Mouse (Mus musculus): ENCODE measurements around the gene Chd8.
"Not testable (repeated sequence)": the region's sequence is repeated elsewhere in the genome, so short reads cannot be mapped to it uniquely, and the experiment has no call there.

Gene Chd8

GRCm38 (mm10) chr14:52257484-52258213 is at the start of gene Chd8:
Gene Chd8 (minus strand): TSS chr14:52257780.
- peak; percentile 98 for DNase-seq (ENCODE audit: low read depth, low spot score)
- Histone ChIP-seq H3K27me3 (ENCODE audit: control insufficient read depth, insufficient read depth, low read length, poor library complexity, severe bottlenecking) (no peaks in the 10 kb centered on the region), H3K36me3 (ENCODE audit: control insufficient read depth, insufficient read depth, low read length, poor library complexity, severe bottlenecking) (0 out of 2 replicates have a peak, but pooled peaks cover 2% of the 10 kb centered on the region)

DNA sequence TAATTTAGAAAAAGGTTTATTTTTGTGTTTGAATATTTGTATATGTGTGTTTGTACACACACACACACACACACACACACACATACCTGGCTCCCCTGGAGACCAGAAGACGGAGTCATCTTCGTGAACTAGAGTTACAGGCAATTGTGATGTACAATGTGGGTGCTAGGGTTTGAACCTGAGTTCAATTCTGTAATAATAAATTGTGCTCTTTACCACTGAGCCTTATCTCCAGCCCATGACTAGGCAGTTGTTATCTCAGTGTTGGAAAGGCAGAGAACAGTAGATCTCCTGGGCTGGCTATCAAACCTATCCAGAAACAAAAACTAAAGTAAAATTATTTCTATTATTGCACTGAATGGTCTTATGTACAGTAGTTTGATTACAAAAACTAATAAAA is 48.5 kb upstream of the Chd8 start:
- Histone ChIP-seq H3K27me3 (ENCODE audit: control insufficient read depth, insufficient read depth, low read length, poor library complexity, severe bottlenecking) (no peaks in the 10 kb centered on the region), H3K36me3 (ENCODE audit: control insufficient read depth, insufficient read depth, low read length, poor library complexity, severe bottlenecking) (peaks cover 2% of the 10 kb centered on the region; the same call in 1 of the 2 replicates)
- no peak for DNase-seq (ENCODE audit: low read depth, low spot score)

DNA sequence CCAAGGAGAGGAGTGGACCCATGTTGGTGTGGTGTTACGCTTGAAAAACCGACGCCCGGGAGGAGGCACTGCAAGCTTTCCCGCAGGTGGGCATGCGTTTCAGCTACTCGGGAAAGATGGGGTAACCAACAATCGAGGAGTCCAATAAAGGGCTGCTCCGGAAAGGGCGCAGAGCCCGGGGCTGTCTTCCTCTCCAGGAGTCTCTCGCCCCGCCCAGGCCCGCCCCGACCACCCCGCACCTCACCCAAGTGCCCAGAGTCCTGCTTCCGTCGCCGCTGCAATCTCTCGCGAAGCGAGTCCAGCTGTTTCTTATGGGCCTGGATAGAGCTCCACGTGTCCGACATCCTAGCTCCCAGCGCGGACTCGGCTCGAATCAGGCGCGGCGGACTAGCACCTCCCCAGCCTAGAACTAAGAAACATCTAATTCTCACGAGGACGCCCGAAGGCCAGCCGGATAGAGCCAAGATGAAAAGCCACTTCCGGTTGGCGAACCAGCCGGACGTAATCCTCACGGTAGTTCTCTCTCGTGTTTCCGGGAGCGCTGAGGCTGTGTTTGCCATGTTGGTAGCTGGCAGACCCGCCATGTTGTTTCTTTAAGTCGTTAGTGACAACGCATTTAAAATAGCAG is 47.2 kb upstream of the Chd8 start, which contains the start of gene Mettl3:
Mettl3 (minus strand) TSS at position 485 of the 628 bp plus-strand sequence.
- Histone ChIP-seq H3K27me3 (ENCODE audit: control insufficient read depth, insufficient read depth, low read length, poor library complexity, severe bottlenecking) (no peaks in the 10 kb centered on the region), H3K36me3 (ENCODE audit: control insufficient read depth, insufficient read depth, low read length, poor library complexity, severe bottlenecking) (peaks cover 5% of the 10 kb centered on the region; the same call in 1 of the 2 replicates)
- peak; percentile 95 for DNase-seq (ENCODE audit: low read depth, low spot score)

DNA sequence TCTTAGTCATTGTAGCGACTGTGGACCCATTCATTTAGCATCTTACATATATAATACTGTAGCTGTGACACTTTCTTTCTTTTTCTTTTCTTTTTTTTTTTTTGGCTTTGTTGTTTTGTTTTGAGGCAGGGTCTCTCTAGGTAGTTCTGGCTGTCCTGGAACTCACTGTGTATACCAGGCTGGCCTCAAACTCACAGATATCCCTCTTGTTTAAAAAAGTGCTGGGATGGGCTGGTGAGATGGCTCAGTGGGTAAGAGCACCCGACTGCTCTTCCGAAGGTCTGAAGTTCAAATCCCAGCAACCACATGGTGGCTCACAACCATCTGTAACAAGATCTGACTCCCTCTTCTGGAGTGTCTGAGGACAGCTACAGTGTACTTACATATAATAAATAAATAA is 45.9 kb upstream of the Chd8 start:
- DNase-seq (ENCODE audit: low read depth, low spot score); H3K27me3 ChIP-seq (ENCODE audit: control insufficient read depth, insufficient read depth, low read length, poor library complexity, severe bottlenecking): not testable (repeated sequence)
- H3K36me3 ChIP-seq (ENCODE audit: control insufficient read depth, insufficient read depth, low read length, poor library complexity, severe bottlenecking), result peaks cover 14% of the 10 kb centered on the region

- Histone ChIP-seq H3K36me3 (ENCODE audit: control insufficient read depth, insufficient read depth, low read length, poor library complexity, severe bottlenecking) (peaks cover 37% of the 10 kb centered on the region), H3K27me3 (ENCODE audit: control insufficient read depth, insufficient read depth, low read length, poor library complexity, severe bottlenecking) (no peaks in the 10 kb centered on the region)
- peak; percentile 47 for DNase-seq (ENCODE audit: low read depth, low spot score)
These were observed 38.1 kb upstream of the Chd8 start for GRCm38 (mm10) chr14:52295558-52296264.

DNA sequence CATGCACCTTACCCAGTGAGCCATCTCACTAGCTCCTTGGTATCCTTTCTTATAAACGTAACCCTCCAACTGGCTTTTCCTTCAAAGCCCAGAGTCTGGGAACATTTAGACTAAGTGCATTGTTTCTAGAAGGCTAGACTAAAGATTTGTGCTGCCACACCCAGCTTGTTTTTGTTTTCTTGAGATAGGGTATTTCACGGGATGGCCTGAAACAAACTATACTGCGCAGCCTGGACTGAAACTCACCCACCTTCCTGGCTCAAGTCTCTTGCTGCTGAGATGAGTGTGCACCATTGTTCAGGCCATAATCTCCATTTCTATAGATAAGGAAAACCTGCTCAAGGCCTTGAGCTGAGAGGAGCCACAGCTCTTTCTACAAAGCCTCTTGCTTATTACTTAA is 26.6 kb upstream of the Chd8 start:
- DNase-seq (ENCODE audit: low read depth, low spot score), result no peak
- Histone ChIP-seq H3K36me3 (ENCODE audit: control insufficient read depth, insufficient read depth, low read length, poor library complexity, severe bottlenecking) (peaks cover 14% of the 10 kb centered on the region), H3K27me3 (ENCODE audit: control insufficient read depth, insufficient read depth, low read length, poor library complexity, severe bottlenecking) (no peaks in the 10 kb centered on the region)

DNA sequence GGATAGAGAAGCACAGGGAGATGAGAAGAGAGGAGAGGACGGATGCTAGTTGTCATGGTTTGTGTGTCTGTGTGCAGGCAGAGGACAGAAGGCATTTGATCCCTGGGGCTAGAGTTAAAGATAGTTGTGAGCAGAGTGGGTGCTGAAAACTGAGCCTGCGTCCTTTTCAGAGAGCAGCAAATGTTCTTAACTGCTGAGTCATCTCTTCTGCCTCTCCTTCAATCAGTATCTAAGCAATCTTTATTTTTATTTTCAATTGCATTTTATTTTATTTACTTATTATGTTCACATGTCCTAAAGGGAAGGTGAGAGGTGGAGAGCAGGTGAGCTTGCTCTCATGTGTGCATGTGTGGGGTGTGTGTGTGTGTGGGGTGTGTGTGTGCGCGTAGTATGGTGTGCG is 26.0 kb upstream of the Chd8 start:
- Histone ChIP-seq H3K36me3 (ENCODE audit: control insufficient read depth, insufficient read depth, low read length, poor library complexity, severe bottlenecking) (peaks cover 12% of the 10 kb centered on the region), H3K27me3 (ENCODE audit: control insufficient read depth, insufficient read depth, low read length, poor library complexity, severe bottlenecking) (no peaks in the 10 kb centered on the region)
- DNase-seq (ENCODE audit: low read depth, low spot score), result no peak

DNA sequence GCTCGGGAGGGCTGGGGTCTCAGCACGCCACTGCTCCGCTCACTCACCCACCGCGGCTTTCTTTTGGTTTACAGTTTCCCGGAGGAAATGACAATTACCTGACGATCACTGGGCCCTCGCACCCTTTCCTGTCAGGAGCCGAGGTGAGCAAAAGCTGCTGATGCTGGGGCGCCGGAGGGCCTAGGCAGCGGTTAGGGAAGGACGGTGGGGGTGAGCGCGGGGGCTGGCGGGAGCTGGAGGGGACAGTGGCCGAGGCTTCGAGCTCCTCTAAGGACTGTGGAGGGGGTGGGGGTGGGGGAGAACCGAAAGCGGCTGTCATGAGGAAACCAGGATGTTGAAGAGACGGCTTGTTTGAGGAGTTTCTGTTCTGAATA is 22.2 kb upstream of the Chd8 start:
- H3K36me3 ChIP-seq (ENCODE audit: control insufficient read depth, insufficient read depth, low read length, poor library complexity, severe bottlenecking), result peaks cover 3% of the 10 kb centered on the region
- H3K27me3 ChIP-seq (ENCODE audit: control insufficient read depth, insufficient read depth, low read length, poor library complexity, severe bottlenecking), result no peaks in the 10 kb centered on the region
- DNase-seq (ENCODE audit: low read depth, low spot score), result peak; percentile 65

- Histone ChIP-seq H3K27me3 (ENCODE audit: control insufficient read depth, insufficient read depth, low read length, poor library complexity, severe bottlenecking) (no peaks in the 10 kb centered on the region), H3K36me3 (ENCODE audit: control insufficient read depth, insufficient read depth, low read length, poor library complexity, severe bottlenecking) (peaks cover 1% of the 10 kb centered on the region; the same call in 1 of the 2 replicates)
- peak; percentile 100 for DNase-seq (ENCODE audit: low read depth, low spot score)
These were observed 21.6 kb upstream of the Chd8 start, which contains the start of the genes Tox4 and Rab2b for GRCm38 (mm10) chr14:52278932-52279746. Gene Tox4 (plus strand): TSS chr14:52279146. Gene Rab2b (minus strand): TSS chr14:52279545.

GRCm38 (mm10) chr14:52277210-52277609 is 19.6 kb upstream of the Chd8 start:
- H3K27me3 ChIP-seq (ENCODE audit: control insufficient read depth, insufficient read depth, low read length, poor library complexity, severe bottlenecking), result no peaks in the 10 kb centered on the region
- no peak for DNase-seq (ENCODE audit: low read depth, low spot score)
- H3K36me3 ChIP-seq (ENCODE audit: control insufficient read depth, insufficient read depth, low read length, poor library complexity, severe bottlenecking), result peaks cover 6% of the 10 kb centered on the region

GRCm38 (mm10) chr14:52272781-52273180 is 15.2 kb upstream of the Chd8 start:
- no peaks in the 10 kb centered on the region for H3K27me3 ChIP-seq (ENCODE audit: control insufficient read depth, insufficient read depth, low read length, poor library complexity, severe bottlenecking)
- no peak for DNase-seq (ENCODE audit: low read depth, low spot score)
- H3K36me3 ChIP-seq (ENCODE audit: control insufficient read depth, insufficient read depth, low read length, poor library complexity, severe bottlenecking), result peaks cover 6% of the 10 kb centered on the region

DNA sequence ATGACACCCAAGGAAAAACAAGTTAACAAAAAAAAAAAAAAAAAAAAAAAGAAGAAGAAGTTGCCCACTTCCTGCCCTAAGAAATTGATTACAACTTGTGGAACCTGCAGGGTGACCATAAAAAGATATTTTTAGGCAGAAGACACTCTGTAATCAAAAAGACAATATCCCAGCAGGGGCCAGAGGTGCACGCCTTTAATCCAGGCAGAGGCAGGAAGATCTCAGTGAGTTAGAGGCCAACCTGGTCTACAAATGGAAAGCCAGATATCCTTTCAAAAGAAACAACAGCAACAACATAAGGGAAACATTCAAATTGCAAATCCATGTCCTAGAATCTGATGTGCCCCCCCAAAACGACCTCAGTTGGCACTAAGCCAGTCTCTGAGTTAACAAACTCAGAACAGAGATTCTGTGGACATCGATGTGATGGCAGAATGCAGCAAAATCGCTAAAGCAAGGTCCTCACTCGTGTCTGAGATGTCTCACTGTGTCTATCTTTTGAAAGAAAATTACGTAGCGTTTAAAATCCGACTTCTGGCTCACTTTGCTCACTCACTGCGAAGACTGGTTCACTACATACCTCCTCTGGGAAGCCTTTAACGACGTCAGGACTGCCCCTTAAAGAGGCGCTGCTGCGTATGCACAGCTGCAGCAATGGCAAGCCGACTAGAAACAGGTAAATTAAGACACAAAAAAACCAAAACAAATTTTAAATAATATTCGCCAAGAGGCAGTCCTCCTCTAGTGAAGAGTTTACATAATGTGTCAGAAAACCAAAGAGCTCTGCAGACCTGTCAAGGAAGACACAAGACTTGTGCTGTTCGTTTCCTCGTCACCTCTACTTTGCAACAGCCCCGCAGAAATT is 1.0 kb downstream of the Chd8 start:
- peak; percentile 23 for DNase-seq (ENCODE audit: low read depth, low spot score)
- no peaks in the 10 kb centered on the region for H3K27me3 ChIP-seq (ENCODE audit: control insufficient read depth, insufficient read depth, low read length, poor library complexity, severe bottlenecking)
- H3K36me3 ChIP-seq (ENCODE audit: control insufficient read depth, insufficient read depth, low read length, poor library complexity, severe bottlenecking), result no peaks in the 10 kb centered on the region

DNA sequence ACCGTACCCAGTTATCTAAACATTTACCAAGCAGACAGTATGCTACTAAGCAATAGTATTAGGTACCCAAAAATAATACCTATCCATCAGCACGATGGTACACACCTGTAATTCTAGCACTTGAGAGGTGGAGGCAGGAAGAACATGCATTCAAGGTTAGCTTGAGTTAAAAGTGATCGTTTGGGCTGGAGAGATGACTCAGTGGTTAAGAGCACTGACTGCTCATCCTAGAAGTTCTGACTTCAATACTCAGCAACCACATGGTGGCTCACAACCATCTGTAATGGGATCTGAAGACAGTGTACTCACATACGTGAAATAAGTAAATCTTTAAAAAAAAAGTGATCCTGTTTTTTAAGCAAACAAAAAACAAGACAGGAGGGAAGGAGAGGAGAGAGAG is 11.5 kb downstream of the Chd8 start:
- H3K27me3 ChIP-seq (ENCODE audit: control insufficient read depth, insufficient read depth, low read length, poor library complexity, severe bottlenecking), result no peaks in the 10 kb centered on the region
- no peak for DNase-seq (ENCODE audit: low read depth, low spot score)
- no peaks in the 10 kb centered on the region for H3K36me3 ChIP-seq (ENCODE audit: control insufficient read depth, insufficient read depth, low read length, poor library complexity, severe bottlenecking)

GRCm38 (mm10) chr14:52244690-52245042 is 12.9 kb downstream of the Chd8 start:
- no peaks in the 10 kb centered on the region for H3K36me3 ChIP-seq (ENCODE audit: control insufficient read depth, insufficient read depth, low read length, poor library complexity, severe bottlenecking)
- no peak for DNase-seq (ENCODE audit: low read depth, low spot score)
- H3K27me3 ChIP-seq (ENCODE audit: control insufficient read depth, insufficient read depth, low read length, poor library complexity, severe bottlenecking), result no peaks in the 10 kb centered on the region

Data from splenic B cell, adult 2 months (primary cell).